Mouse (Mus musculus) naive thymus-derived CD4-positive, alpha-beta T cell, adult 2 months (primary cell): ENCODE data around the gene Osbpl2.

Experiments used
- DNase-seq: peaks from one replicate; pipeline ENCODE4 v3.0.0-alpha.2; 2011; ENCODE audit warnings: low read depth

Osbpl2 gene

DNA sequence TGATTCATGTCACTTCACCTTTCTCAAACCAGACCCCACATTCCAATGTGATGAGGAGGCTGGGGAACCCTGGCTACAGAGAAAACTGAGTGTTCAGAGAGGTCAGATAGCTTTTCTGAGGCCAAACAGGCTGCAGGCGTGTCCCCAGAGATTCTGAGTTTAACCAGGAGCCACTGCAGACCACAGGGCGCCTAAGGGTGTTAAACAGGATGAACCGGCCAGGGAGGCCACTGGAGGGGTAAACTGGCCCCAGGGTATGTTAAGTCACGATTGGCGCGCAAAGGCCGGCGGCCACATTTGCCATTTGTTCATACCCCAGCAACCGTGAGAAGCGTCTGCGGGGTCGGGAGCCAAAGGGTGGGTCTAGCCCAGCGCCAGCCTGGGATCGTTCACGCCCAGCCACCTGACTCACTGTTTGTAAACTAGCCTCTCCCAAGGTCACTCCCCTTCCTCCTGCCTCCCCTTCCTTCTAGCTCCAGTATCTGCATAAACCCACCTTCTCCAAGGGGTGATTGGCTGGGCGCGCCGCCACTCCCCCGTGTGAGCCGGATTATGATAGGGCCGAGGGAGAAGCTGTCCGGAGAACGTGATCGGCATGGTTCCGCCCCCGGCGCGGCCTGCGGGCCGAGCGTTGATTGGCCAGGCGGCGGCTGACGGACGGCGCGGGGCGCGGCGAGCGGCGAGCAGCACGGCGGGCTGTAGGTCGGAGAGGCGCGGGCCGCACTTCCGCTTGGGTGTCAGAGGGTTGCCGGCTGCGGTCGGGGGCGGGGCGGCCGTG, at the start of gene Osbpl2:
Gene Osbpl2, plus strand, starts transcription at position 646 of the 778 bp plus-strand sequence.
- DNase-seq: peak; percentile 95

DNA sequence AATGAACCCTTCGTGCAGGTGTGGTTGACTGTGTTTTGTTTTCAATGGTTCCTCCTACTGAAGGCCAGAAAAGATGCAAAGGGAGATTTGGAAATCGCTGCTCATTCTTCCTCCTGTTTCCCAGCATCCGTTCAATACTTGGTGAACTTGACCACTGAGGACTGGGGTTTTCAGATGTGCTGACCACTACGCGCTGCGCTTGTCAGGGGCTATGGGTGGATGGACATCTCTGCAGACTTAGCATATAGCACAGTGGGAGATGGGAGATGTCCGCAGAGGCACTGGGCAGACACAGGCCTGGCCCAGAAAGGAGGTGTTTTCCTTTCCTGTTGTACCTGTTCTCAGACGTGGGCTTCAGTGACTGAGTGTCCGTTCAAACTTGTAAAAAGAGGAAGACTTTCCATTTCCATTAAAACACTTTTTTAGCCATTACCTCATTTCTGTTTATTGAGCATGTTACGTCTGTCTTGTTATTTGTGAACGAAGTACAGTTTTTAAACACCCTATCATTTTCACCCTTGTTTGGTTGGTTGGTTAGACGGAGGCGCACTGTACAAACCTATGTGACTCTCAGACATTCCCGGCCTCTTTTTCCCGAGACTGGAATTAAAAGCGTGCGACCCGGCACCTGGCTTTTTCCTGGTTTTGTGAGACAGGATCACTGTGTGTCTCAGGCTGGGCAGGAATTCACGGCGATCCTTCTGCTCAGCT, 49.2 kb upstream of the Osbpl2 start:
- no peak for DNase-seq

DNA sequence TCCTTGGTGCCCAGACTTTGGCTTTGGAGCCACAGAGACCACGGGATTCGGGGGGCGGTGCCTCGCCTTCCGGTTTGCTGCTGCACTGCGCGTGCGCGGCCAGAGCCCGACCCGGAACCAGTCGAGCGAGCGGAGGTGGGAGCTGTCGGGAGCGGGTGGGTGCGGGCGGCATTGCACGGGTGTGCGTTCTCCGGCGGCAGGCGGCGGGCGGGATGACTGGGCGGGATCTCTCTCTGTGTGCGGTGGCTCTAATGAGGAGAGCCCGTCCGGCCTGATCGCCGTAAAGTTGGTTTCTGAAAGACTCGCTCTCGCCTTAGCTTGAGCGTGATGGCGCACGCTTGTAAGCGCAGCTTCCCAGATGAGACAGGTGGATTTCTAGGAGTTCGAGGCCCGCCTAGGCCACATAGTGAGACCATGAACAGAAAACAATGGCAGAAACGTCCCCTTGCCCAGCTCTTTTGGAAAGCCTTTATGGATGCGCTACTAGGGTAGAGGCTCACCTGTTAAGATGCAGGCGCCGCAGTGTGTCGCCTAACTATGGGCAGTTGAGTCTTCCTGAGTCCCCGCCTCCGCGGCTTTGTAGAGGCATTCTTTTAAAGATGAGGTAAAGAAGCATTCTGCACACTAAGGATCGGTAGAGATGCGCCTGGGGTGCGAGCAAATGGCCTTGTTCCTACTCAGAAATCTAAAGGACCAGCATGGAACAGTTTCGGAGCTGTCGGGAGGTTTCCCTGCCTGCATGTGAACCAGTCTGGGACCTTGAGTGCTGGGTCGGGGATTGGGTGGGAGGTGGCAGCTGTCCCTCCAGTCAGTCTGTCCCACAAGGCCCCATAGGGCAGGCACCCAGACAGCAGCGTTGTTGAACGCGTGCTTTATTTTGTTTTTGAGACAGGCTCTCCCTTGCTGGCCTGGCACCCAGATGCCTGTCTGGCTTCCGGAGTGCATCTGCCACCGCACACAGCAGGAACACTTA, 48.3 kb upstream of the Osbpl2 start, which contains the start of gene Mtg2:
Gene Mtg2, plus strand, starts transcription at position 108 of the 973 bp plus-strand sequence.
- peak; percentile 93 for DNase-seq

DNA sequence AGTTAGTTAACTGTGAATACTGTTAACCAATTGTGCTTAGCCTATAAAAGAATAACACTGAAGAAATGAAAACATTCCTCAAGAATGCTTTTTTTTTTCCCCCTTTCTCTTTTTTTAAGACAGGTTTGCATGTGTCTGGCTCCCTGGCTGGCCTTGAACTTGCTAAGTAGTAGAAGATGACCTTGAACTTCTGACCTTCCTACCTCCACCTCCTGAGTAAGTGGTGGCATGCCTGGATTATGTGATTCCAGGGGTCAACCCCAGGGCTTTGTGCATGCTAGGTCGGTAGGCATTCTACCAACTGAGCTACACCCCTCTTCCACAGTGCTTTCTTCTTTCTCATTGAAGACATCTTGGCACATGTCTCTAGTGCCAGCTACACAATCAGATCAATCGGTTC, 47.4 kb upstream of the Osbpl2 start:
- peak; percentile 10 for DNase-seq

DNA sequence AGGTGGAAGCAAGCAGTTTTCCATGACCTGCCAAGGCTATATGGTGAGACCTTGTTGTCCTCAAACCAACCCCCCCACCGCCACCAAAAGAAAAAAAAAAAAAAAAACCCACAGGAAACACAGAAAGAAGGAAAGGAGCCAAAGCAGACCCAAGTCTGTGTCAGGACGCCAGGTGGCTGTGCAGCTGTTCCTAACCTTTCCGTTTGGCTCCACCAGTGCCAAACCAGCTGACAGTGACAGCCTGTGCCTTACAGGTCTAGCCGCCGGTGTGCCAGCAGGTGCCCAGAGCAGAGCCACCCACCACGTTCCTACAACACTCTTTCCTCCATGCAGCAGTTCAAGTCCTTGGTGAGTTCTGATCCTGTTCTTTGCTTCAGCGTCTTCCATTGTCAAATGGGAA, 46.2 kb upstream of the Osbpl2 start:
- no peak for DNase-seq

DNA sequence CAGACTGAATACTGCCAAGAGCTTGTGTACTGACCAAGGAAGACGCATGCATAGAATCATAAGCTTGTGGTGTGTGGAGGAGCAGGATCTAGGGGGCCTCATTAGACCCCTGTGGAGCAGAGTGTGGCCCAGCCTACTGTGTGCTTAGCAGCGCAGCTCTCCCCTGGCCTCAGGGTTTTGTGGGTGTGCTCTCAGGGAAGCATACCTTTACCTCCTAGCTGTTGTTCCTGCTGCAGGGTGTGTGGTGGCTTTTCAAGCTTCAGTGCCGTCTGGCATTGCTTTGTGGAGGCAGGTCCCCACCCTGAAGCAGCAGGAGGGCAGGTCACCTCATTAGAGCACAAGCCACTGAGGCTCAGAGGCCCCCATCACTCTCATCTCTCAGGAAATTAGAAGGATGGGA, 41.5 kb upstream of the Osbpl2 start:
- no peak for DNase-seq

DNA sequence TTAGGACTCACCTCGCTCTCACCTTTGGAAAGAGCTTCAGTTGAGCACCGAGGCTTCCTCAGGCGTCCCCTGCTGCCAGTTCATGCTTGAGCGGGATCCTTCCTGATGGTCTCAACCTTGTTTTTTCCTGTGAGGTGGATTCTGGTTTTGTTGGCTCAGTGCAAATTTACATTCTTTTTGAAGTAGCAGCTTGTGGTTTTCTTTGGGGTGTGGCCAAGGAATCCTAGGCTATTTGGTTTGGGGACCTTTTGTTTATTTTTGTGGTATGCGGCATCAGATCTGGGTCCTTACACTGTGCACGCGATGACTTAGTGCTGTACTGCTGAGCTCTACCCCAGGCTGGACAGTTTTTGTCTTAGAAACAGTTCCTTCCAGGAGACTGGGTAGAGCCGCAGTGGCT, 38.4 kb upstream of the Osbpl2 start:
- no peak for DNase-seq

DNA sequence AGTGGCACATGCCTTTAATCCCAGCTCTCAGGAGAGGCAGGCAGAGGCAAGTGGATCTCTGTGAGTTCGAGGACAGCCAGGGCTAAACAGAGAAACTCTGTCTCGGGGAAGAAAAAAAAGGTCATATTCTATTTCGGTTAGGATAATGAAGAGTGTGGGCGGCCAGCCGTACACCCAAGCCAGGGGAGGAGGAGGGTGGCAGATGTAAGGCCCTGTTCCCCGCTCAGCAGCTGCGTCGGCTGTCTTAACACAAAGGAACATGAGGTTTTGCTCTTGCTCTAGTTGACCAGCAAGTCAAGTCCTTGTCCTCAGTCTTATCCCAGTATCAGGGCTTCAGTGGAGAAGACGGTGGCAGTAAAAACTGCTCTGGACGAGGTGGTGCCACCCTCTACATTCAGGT, 36.0 kb upstream of the Osbpl2 start:
- DNase-seq: no peak

DNA sequence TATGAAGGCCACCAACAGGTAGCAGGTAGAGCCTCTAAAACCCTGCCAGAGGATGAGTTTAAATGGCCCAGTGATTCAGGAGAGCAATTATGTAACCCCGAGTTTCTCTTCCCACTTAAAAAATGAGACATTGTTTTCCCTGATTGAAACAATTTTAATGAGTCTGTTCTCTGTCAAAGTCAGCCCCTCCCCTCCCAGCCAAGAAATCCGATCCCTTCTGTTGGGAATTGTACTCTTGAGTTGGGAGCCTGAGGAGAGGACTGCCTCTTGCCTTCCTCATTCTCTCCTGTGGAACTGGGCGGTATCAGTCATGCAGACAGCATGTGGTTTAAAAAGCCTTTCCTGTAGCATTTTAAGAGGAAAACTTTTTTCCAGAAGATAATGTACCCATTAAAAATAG, 34.5 kb upstream of the Osbpl2 start:
- DNase-seq: no peak

DNA sequence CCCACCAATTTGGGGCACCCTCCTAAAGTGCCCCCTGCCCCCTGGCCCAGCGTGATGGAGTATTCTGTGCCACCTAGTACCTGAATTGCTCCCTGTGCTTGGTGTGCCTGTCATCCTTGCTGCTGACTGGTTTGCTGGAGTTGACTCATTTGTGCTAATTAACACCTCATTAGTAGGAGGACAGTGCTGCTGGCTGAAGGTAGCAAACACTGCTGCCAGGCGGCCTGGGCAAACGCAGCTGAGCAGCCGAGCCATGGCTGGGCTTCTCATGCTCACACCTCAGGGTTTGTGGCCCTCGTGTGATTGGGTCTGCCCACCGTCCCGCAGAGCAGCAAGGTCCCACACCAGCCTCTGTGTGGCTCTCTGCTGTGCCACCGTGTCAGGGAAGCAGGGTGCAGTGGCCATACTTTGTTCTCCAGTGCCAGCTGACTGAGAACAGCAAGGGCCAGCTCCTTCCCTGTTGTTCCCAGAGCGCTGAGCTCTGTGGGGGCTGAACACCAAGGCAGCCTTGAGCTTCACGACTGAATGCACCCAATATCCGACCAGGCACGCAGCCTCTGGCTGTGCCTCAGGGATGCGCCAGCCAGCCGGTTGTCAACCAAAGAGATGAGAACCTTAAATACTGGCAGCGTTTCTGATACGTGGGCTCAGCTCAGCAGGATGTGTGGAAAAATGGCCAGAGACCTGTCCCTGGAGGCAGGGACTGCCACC, 33.0 kb upstream of the Osbpl2 start:
- no peak for DNase-seq

DNA sequence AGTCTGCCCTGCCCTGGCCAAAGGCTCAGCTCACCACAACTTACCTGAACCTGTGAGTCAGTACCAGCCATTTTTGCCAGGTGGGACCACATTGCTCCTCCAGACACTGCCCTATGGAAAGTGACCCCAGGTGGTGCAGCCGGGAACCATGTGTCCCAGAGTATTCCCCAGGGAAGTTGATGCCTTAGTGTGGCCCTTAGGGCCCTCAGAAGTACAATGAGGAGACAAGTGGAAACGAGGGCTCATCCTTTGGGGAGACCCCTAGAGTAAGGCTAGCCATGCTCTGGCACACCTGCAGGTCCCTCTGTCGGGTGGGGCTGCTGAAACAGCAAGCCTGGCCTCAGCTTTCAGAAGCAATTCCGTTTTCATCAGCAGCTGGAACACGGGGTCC, 32.5 kb upstream of the Osbpl2 start:
- DNase-seq: no peak

DNA sequence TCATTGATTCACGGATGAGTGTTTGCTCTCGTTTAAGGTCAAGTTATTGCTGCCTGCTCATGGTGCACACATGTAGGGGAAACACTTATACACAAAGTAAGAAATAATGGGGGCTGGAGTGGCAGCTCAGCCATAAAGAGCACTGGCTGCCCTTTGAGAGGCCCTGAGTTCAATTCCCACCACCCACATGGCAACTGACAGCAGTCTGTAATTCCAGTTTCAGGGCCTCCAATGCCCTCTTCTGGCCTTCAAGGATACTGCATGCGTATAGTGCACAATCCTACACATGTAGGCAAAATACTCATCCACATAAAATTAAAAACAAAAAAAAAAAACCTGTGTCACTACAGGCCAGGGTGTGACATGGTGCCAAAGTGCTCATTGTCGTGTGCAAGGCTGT, 31.6 kb upstream of the Osbpl2 start:
- no peak for DNase-seq

DNA sequence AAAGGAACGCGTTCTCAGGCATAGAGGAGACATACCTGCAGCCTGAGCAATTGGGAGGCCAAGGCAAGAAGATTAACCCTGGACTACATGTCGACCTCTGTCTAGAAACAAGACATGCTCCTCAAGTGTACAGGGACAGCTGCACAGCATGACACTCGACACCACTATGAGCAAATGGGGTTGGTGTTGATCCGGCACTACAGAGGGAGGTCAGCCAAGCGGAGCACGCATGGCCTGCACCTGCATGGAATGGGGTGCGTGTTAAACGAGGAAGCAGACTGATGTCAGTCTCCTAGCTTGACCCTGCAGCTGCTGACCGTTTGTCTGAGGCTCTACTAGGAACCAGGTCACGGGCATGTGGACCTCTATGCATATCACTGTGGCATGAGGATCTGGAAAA, 28.8 kb upstream of the Osbpl2 start:
- no peak for DNase-seq

DNA sequence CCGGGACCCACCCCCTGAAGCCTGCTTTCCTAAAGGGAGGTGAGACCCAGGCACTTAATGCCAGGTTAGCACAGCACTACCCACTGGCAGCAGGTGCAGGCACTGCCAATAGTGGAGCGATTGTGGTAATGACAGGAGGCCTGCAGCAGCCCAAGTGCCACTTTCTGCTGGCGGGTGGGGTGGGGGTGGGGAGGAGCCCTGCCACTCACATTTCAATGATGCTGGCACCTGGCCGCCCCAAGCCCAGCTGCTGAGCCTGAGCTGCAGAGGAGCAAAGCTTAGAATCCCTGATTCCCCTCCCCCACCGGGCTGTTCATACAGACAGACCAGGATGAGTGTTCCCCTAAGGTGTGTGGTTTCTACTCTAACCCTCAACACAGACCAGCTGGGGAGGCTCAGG, 23.4 kb upstream of the Osbpl2 start:
- no peak for DNase-seq

DNA sequence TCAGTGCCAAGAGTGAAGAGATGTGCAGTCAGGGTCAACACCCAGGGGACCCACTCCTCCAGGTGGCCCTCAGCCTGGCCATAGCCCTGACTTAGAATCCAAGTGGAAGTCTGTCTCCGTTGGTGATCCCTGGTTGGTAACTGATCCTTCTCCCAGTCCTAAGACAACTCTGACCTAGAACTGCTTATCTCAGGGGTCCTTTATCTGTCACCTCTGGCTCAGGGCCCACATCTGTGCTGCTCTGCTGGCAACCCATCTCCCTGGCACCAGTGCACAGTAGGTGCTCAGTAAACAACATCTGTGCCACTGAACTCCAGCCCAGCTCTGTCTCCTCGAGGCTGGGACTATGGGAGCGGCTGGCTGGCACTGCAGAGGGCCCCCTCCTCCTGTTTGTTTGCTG, 21.5 kb upstream of the Osbpl2 start:
- no peak for DNase-seq

DNA sequence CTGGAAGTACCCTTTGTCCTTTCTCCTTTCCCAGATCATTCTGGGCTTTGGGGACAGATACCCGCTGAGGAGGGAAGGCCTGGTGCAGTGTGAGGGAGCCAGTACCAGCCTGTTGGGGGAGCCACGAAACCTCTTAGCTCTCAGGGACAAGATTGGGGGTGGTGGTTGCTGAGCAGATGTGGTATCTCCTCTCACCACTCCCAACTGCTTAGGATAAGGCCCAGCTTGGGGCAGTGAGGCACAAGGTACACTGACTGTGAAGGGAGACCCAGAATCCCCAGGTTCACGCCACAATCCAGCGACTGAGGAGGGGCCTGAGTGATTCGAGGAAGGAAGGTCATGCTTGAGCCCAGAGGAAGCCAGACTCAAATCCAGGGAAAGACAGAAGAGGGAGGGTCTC, 20.9 kb upstream of the Osbpl2 start:
- no peak for DNase-seq

DNA sequence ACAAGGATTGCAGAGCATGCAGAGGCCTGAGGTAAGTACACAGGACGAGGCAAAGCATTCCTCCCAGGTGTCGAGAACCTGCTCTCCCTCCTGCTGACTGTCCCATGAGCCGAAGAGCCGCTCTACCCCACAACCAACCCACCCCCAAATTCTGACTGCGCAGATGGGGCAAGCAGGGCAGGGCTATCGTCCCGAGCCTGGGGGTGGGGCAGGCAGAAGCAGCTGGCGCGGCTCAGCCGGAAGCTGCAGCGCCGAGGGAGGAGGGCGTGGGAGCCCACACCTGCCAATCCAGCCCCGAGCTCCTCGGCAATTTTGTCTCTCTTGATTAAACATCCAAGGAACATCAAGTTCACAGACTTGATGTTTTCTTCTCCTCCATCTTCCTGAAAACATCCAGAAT, 19.6 kb upstream of the Osbpl2 start:
- peak; percentile 33 for DNase-seq

DNA sequence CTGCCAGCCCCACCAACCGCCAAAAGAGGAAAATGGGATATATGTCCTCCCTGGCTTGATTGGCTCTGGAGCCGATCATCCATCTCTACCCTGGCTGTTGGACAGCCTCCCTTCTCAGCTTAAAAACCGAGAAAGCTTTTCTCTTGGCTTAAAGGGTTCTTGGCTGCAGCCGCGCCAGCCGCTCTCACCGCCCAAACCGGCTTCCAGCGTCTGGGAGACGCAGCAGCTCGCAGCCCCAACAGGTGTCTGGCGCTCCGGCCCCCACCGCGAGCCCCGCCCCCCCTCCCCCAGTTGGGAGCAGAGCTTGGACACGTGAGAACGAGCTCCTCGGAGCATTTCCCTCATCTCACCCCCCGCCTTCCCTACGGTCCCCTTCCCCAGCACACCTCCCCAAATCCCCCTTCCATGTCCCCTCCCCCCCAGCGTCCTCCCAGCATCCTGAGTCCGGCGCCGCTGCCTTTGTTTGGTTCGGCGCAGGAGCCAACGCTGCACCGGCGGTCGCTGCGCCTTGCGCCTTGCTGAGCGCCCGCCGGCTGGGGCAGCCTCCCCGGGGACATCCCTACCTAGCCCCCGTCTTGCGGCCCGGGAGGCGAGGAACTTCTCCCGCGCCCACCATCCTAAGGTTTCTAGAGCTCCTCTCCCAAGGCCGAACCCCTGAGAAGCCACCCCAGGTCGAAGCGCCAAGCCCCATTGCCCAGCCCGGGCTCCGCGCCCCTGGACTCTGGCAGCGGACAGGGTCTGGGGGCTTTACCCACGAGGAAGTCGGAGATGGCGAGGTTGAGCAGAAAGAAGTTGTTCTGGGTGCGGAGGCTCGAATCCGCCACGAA, 15.7 kb upstream of the Osbpl2 start:
- DNase-seq: no peak

DNA sequence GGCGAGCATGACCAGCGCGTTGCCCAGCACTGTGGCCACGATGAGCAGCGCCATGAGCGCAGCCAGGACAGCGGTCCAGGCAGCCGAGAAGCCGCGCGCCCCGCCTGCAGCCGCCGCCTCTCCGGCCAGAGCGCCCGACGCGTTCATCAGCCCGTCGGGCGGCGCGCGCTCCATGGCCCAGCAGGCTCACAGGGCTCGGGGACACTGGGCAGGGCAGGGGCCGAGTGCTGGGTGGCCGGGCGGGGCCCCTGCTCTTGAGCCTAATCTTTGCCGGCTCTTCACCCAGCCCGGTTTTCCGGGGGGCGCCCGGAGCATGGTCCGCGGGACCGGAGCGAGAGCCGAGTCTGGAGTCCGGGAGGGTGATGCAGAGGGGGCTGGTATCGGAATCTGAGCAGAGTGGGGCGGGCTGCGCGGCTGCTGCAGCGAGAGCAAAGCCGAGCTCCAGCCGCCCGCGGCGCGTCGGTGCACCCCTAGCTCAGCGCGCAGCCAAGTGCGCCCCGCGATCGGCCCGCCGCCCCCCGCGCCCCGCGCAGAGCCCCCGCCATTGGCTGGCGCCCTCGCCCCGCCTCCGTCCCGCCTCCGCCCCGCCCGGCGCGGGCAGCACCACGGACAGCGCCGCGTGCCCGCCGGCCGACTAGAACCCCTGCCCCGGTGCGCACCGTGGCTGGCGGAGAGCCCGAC, 15.0 kb upstream of the Osbpl2 start, which contains the start of gene Hrh3:
Gene Hrh3, minus strand, starts transcription at position 511 of the 681 bp plus-strand sequence.
- peak; percentile 15 for DNase-seq
